Mouse (Mus musculus) olfactory bulb, adult 2 months (tissue): ENCODE measurements around the gene C8g. TPM values are rescaled to one million over a fixed set of nuclear protein-coding genes. Genes with fewer than 3 reads are reported as not detected.

Experiments
- H3K27ac ChIP-seq: fragments of 200-500 bp; 2 replicates; pipeline ENCODE4 v1.5.1; 2012; ENCODE audit warnings: low read depth, low read length; ENCODE audit not compliant: insufficient read depth
- H3K4me1 ChIP-seq: fragments of 200-500 bp; 2 replicates; pipeline ENCODE4 v1.6.1; 2012; ENCODE audit warnings: low read length; ENCODE audit not compliant: control insufficient read depth, insufficient read depth
- H3K4me3 ChIP-seq: fragments of 200-500 bp; 2 replicates; pipeline ENCODE4 v1.5.1; 2012; ENCODE audit warnings: mild to moderate bottlenecking, low read depth, low read length, moderate library complexity; ENCODE audit not compliant: insufficient read depth
- CTCF ChIP-seq: fragments of 200-500 bp; IDR thresholded peaks from 2 replicates; pipeline ENCODE4 v1.5.1; 2012; ENCODE audit warnings: low read depth, mild to moderate bottlenecking, low read length, moderate library complexity; ENCODE audit not compliant: insufficient read depth
- POLR2A ChIP-seq: fragments of 200-500 bp; IDR thresholded peaks from 2 replicates; pipeline ENCODE4 v1.6.1; 2012; ENCODE audit warnings: mild to moderate bottlenecking, low read depth, low read length, moderate library complexity; ENCODE audit not compliant: insufficient read depth
- WGBS: fragments of 180-500 bp; shearing (Covaris S2); methylation state at CpG from one replicate; pipeline ENCODE4 v1.1.7; 2018; 5-methylcytosine and 5-hydroxymethylcytosine counted together
- polyA plus RNA-seq: library from polyadenylated mRNA; stranded (reverse); fragments of >200 nt; gene quantifications from 2 replicates; pipeline ENCODE4 v1.2.4, GENCODE M21; 2012; ENCODE audit warnings: low replicate concordance; ENCODE audit not compliant: missing spikeins, insufficient read depth, insufficient read length

The C8g gene
- polyA plus RNA-seq, 1 experiment: not detected

DNA sequence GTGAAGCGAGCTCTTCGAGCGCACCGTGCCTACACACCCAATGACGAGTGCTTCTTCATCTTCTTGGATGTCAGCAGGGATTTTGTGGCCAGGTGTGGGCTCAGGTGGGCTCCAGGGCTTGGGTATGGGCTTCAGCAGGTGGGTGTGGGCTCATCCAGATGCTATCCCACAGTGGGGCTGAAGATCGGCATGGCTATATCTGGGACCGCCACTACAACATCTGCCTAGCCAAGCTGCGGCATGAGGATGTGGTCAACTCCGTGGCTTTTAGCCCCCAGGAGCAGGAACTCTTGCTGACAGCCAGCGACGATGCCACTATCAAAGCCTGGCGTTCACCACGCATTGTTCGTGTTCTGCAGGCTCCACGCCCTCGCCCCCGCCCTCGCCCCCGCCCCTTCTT is 3.0 kb upstream of the C8g start:
- WGBS: 91% methylated on average over 19 of the region's 19 CpGs
- peaks cover 17% of the 10 kb centered on the region for H3K4me1 ChIP-seq
- no peak overlapping the region for H3K4me3 ChIP-seq
- no peak overlapping the region for H3K27ac ChIP-seq
- TF ChIP-seq POLR2A (no peak), CTCF (no peak)

DNA sequence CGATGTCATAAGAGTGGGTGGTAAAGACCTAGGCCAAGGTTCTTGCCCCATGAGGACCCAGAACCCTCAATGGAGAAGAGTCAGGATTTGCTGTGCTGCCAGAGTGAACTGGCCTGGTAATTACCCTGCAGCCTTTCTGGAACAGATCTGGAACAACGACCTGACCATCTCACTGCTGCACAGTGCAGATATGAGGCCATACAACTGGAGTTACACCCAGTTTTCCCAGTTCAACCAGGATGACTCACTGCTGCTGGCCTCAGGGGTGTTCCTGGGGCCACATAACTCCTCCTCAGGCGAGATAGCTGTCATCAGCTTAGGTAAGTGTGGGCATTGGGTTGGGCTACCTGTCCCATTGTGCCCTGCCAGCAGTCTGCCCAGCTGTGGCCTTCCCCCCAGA is 1.2 kb upstream of the C8g start:
- no peak overlapping the region for H3K4me3 ChIP-seq
- 88% methylated on average over 3 of the region's 3 CpGs for WGBS
- no peak overlapping the region for H3K27ac ChIP-seq
- peaks cover 17% of the 10 kb centered on the region for H3K4me1 ChIP-seq
- TF ChIP-seq CTCF (no peak), POLR2A (no peak)

DNA sequence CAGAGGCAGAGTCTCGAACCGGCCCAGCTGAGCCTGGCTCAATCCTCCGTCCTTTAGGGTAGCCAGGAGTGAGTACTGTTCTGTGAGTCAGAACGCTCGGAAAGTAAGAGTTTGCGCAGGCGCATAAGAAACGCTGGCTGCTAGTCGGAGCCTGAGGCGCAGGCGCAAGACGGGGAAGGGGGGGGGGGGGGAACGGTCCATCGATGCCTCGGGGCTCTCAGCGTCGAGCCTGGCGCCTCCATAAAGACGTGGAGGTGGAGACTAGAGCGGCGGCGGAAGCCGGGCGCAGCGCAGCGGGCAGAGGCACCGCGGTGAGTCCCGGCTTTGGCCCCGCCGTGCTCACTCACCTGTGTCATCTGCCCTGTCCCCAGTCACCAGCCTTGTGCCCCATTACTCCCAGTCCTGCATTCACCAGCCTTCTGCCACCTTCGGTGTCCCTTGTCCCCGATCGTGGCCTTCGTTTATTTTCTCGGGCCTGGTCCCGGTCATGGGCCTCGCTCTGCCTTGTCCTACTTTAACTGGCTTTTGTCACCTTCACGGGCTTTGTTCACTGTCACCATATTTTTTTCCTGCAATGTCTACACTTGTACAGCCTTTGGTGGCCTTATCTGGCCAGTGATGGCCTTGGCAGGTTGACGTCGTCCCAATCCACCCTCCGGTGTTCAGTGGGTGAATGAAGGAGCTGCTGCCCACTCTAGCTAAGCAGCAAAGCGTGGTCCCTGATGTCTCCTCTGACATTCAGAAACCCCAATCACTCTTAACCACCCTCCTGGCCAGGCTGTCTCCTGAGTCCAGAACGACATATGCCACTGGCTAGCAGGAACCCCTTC is 728 bp downstream of the C8g start, which contains the start of gene Fbxw5:
Fbxw5 (plus strand) TSS at position 175 of the 830 bp plus-strand sequence.
- WGBS: under 1% methylated on average over 43 of the region's 44 CpGs
- peak within 1 kb of the TSS; percentile 94 for H3K4me3 ChIP-seq
- TF ChIP-seq CTCF: no peak
- TF ChIP-seq POLR2A: peak; percentile 82
- H3K27ac ChIP-seq: peak within 1 kb of the TSS; percentile 79
- peaks cover 20% of the 10 kb centered on the region for H3K4me1 ChIP-seq

DNA sequence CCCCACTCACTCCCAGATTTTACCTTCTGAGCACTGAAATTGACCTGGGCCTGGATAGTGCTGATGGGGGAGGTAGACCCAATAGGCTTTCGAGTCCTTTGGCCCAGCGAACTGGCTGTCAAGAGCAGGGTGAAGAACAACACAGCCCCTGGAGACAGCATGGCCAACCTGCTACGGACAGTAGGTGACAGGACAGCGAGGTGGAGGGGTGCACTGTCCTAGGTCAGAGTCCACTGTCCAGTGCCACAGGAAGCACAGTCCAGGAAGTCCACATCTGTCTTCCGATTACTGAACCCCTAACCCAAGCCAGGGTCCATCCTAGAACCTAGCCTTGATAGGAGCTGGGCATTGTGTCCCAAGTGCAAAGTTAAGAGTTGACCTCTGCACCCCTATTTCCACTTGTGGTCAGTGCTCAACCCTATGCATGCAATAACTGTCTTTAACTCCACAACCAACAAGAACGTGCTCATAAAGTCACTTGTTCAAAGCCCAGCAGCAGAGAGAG is 1.4 kb downstream of the C8g start:
- H3K4me3 ChIP-seq: peak overlapping the region; percentile 38
- H3K27ac ChIP-seq: peak overlapping the region; percentile 79; the same call in 1 of the 2 replicates
- TF ChIP-seq CTCF (no peak), POLR2A (no peak)
- WGBS: 65% methylated on average over 6 of the region's 6 CpGs
- peaks cover 20% of the 10 kb centered on the region for H3K4me1 ChIP-seq

DNA sequence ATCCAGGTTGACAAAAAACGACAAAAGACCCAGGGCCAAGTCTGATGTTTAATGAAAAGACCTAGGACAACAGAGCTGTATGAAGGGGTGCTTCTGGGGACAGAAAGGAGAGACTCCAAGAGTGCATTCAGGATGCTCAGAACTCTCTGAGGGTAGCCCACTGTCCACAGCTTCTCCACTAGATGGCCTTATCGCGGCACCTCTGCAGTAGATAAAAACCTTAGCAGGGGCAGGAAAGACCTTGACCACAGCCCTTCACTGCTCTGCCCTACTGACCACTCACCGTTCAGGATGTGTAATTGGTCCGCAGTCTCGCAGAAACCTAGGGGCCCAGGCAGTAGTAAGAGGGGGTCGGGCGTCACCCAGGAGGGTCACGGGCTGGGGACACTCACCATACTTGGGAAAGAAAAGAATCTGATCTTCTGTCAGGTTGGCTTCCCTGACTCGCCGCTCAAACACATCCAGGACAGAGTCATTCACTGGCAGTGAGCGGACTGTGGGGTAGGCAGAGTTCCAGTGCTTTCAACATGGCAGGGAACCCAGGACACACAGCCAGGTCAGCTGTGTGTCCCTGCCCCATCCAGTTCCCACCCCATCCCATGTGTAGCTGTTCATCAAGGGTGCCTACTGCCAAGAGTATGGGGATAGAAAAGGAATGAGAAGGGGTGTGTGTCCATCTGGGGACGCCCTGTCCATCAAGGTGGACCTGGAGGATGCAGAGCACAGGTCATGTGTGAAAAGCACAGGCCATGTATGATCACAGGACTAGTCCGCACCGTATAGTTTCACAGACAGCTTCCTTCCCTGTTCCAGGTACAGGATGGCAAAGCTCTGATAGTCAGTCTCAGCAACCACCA is 2.7 kb downstream of the C8g start:
- H3K4me1 ChIP-seq: peaks cover 20% of the 10 kb centered on the region
- WGBS: 79% methylated on average over 15 of the region's 15 CpGs
- TF ChIP-seq POLR2A: no peak
- TF ChIP-seq CTCF: no peak
- no peak overlapping the region for H3K4me3 ChIP-seq
- H3K27ac ChIP-seq: no peak overlapping the region

DNA sequence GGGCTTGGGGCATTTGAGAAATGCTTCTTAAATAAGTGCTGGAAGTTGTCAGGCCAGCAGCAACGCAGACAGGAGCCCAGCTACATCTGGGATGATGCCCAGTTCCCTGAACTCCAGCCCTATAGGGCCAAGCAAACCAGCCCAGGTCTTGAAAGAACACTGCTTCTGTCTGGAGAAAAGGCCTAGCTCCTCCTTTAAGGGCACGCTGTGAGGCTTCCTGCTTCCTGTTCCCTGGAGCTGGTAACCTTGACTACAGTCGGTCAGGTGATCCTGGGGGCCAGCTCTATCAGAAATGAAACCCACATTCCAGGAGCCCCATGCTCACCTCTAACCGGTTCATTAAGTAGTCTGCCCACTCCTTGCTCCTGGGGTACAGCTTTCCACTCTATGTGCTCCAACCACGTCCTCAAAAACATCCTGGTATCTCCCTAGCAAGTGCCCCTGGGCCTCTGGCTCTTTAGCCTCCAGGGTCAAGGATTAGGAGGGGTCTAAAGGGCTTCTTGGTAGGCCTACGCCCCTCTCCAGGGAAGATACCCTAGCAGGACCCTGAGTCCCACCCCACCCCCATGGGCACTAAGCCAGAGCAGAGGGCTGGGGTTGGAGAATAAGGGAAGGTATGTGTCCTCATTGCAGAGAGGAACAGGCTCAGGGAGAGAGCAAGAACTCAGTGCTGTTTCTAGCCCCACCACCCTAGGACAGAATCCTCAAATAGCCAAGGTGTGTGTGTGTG is 3.5 kb downstream of the C8g start:
- TF ChIP-seq CTCF (no peak), POLR2A (no peak)
- Histone ChIP-seq H3K27ac (peak overlapping the region; percentile 25; the same call in 1 of the 2 replicates), H3K4me3 (no peak overlapping the region), H3K4me1 (peaks cover 20% of the 10 kb centered on the region)
- WGBS: 50% methylated on average over 6 of the region's 6 CpGs

DNA sequence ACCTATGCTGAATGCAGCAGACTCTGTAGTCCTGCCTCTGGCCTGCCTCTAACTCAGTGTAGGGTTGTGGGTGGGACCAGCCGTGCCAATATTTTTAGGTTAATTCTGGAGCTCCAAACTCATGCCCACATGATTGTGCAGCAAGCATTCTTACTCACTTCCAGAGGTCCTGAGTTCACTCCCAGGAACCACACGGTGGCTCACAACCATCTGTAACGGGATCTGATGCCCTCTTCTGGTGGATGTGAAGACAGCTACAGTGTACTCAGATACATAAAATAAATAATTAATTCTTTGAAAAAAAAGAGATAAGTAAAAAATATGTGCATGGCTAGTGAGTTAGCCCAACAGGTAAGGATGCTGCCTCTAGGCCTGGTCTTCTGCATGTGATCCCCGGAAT is 5.1 kb downstream of the C8g start:
- H3K4me3 ChIP-seq: no peak overlapping the region
- WGBS: 33% methylated on average over 4 of the region's 4 CpGs
- no peak for TF ChIP-seq CTCF
- no peak for TF ChIP-seq POLR2A
- peaks cover 7% of the 10 kb centered on the region for H3K4me1 ChIP-seq
- H3K27ac ChIP-seq: no peak overlapping the region

DNA sequence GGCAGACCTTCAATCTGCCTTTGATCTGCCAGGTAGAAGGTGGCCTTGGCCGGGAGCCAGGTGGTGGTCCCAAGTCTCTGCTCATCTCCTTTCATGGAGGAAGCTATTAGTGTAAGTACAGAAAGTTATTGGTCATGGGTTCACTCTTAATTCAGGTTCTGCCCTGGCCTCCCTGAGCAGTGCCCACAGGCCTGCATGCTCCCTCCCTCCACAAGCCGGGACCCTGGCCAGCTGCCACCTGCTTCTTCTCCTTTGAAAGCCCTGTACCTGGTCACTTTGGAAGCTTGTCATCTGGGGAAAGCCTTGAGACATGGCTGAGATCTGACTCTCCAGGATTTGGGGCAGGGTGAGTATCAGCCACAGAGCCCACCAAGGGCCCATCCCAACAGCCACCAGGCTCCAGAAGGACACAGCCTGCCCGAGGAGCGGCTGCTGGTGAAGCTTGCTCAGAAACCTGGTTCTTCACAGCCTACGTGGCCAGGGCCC is 8.0 kb downstream of the C8g start, which contains the start of gene Lcn12:
Lcn12 (minus strand) TSS at position 436 of the 486 bp plus-strand sequence.
- no peak within 1 kb of the TSS for H3K4me3 ChIP-seq
- TF ChIP-seq CTCF (no peak), POLR2A (no peak)
- 87% methylated on average over 5 of the region's 5 CpGs for WGBS
- 0 out of 2 replicates have a peak, but pooled peaks cover 3% of the 10 kb centered on the region for H3K4me1 ChIP-seq
- no peak within 1 kb of the TSS for H3K27ac ChIP-seq
